Mouse (Mus musculus) C2C12 (cell line): ENCODE measurements around the gene Rft1. TPM values are rescaled to one million over a fixed set of nuclear protein-coding genes. Genes with fewer than 3 reads are reported as not detected.

ENCODE experiments used
- H3K27me3 ChIP-seq: one replicate; pipeline ENCODE4 v1.6.1; 2011; ENCODE audit not compliant: control insufficient read depth, insufficient read depth, insufficient read length
- H3K36me3 ChIP-seq: one replicate; pipeline ENCODE4 v1.6.1; 2011; ENCODE audit not compliant: control insufficient read depth, insufficient read depth
- H3K4me3 ChIP-seq: one replicate; pipeline ENCODE4 v1.5.1; 2011; ENCODE audit warnings: mild to moderate bottlenecking, control low read depth; ENCODE audit not compliant: poor library complexity, insufficient read depth, severe bottlenecking
- H3K79me2 ChIP-seq: one replicate; pipeline ENCODE4 v1.6.1; 2011; ENCODE audit not compliant: control insufficient read depth, insufficient read depth
- H3K79me3 ChIP-seq: one replicate; pipeline ENCODE4 v1.6.1; 2011; ENCODE audit warnings: low read depth, control low read depth
- H3ac ChIP-seq: one replicate; pipeline ENCODE3; 2011; ENCODE audit warnings: low read depth; ENCODE audit not compliant: control insufficient read depth, insufficient read length
- CEBPB ChIP-seq: IDR thresholded peaks from one replicate; pipeline ENCODE4 v1.6.1; 2011; ENCODE audit warnings: low read depth, mild to moderate bottlenecking, control low read depth, moderate library complexity
- CTCF ChIP-seq: IDR thresholded peaks from one replicate; pipeline ENCODE4 v1.5.1; 2011; ENCODE audit not compliant: control insufficient read depth, insufficient read depth, insufficient read length
- FOSL1 ChIP-seq: IDR thresholded peaks from one replicate; pipeline ENCODE4 v1.8.0; 2011; ENCODE audit warnings: mild to moderate bottlenecking, low read length; ENCODE audit not compliant: poor library complexity, insufficient read depth, severe bottlenecking
- MAX ChIP-seq: IDR thresholded peaks from one replicate; pipeline ENCODE4 v1.6.1; 2011; ENCODE audit warnings: mild to moderate bottlenecking, control low read depth
- MYOD1 ChIP-seq: IDR thresholded peaks from one replicate; pipeline ENCODE4 v1.6.1; 2011; ENCODE audit warnings: low read depth; ENCODE audit not compliant: control insufficient read depth, insufficient read length
- MYOG ChIP-seq: IDR thresholded peaks from one replicate; pipeline ENCODE4 v1.6.1; 2011; ENCODE audit not compliant: control insufficient read depth, insufficient read length; ENCODE audit errors: extremely low read depth
- USF1 ChIP-seq: IDR thresholded peaks from one replicate; pipeline ENCODE4 v1.6.1; 2011; ENCODE audit warnings: low read depth, mild to moderate bottlenecking, control low read depth, moderate library complexity
- long read RNA-seq, 2 experiments: library from polyadenylated mRNA; unstranded; transcript quantifications; one replicate each; pipeline ENCODE4 v2.0.0; 2019 to 2020
- polyA plus RNA-seq: library from polyadenylated mRNA; unstranded; fragments of >200 nt; fragmentation: generic; extraction: Trizol; gene quantifications from one replicate; pipeline ENCODE4 v1.2.1, GENCODE M21; 2012; ENCODE audit warnings: missing spikeins

The Rft1 gene
- 13.4 TPM for polyA plus RNA-seq
- long read RNA-seq, experiment 1, transcript Rft1-201 (13 exons, 2,387 nt): major isoform, 15 of 27 reads
- long read RNA-seq, experiment 1, partial matches to known transcripts: 3 of 27 reads
- long read RNA-seq, experiment 1, other reads (novel, unspliced or antisense): 7 of 27 reads
- long read RNA-seq, experiment 2, transcript Rft1-207 (13 exons, 2,347 nt): minor isoform, 9 of 150 reads
- long read RNA-seq, experiment 2, transcript Rft1-201 (13 exons, 2,387 nt): major isoform, 107 of 150 reads
- long read RNA-seq, experiment 2, partial matches to known transcripts: 2 of 150 reads
- long read RNA-seq, experiment 2, other reads (novel, unspliced or antisense): 32 of 150 reads

DNA sequence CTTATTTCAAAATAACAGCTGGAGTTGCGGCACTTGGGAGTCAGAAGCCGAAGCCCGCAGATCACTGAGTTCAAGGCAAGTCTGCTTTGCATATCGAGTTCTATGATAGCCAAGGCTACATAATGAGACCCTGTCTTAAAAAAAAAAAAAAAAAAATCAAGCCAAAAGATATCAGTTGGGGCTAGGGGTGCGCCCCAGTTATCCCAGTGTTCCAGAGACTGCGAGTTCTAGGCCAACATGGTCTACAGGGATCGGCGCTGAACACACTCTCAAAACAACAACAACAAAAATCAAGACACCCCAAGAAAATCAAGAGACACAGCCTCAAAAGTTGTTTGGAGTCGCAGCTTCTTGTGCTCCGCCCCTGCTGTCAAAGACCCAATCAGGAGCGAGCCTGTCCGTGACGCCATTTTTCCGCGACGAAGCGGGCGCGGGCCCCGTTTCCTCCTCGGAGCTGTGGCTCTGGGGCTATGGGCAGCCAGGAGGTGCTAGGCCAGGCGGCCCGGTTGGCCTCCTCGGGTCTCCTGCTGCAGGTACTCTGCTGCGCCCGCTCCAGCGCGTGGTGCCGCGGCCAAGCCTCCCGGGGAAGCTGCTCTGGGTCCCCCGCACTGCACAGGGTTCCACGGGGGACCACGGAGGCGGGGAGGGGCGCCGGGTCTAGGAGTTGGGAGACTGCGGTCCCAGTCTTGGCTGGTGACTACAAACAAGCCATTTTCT lies at the start of gene Rft1:
Gene Rft1 (plus strand): TSS at position 418 of the 717 bp plus-strand sequence.
- peaks cover 11% of the 10 kb centered on the region for H3K79me2 ChIP-seq
- no peaks in the 10 kb centered on the region for H3K27me3 ChIP-seq
- H3K36me3 ChIP-seq: peaks cover 9% of the 10 kb centered on the region
- H3ac ChIP-seq: peak within 1 kb of the TSS; percentile 75
- H3K79me3 ChIP-seq: peaks cover 3% of the 10 kb centered on the region
- peak; percentile 16 for TF ChIP-seq MAX
- TF ChIP-seq CEBPB: no peak
- H3K4me3 ChIP-seq: peak within 1 kb of the TSS; percentile 65

DNA sequence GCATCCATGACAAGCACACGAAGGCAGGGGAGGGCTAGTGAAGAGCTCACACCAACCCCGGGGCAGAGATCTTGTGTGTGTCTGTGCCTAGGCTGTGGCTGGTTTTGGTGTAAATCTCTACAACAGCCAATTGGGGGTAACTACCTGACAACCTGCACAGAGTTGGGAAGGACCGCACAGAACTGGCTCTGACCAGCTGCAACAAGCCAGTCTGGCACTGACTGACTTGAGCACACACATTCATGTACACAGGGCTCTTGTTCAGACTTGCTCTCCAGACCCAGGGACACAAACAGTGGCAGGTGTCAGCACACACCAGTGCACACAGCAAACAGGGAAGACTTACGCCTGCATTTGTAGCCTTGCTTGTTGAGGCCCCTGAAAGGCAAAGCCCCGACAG lies 47.3 kb upstream of the Rft1 start:
- Histone ChIP-seq H3K27me3 (no peaks in the 10 kb centered on the region), H3ac (no peak overlapping the region), H3K4me3 (no peak overlapping the region), H3K36me3 (peaks cover 28% of the 10 kb centered on the region), H3K79me2 (peaks cover 12% of the 10 kb centered on the region), H3K79me3 (peaks cover 2% of the 10 kb centered on the region)
- no peak for TF ChIP-seq CEBPB
- TF ChIP-seq MYOG: no peak
- TF ChIP-seq CTCF: no peak
- no peak for TF ChIP-seq USF1
- no peak for TF ChIP-seq FOSL1
- no peak for TF ChIP-seq MAX
- TF ChIP-seq MYOD1: no peak

DNA sequence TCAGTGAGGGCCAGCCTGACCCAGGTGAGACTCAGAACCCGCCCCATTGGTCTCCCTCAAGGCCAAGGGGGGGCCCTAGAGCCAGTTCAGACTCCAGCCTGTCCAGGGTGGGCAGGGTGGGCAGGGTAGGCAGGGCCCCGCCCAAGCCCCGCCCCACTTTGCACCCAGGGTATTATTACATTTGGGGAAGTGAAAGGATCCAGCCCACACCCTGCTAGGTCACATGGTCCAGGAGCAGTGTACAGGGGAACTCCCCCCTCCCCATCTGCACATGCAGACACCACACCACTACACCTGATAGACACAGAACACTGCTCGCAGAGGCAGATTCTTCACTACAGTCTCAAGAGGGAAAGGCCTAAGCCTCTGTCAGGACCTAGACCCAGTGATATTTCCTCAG lies 46.5 kb upstream of the Rft1 start:
- Histone ChIP-seq H3K79me2 (peaks cover 21% of the 10 kb centered on the region), H3K36me3 (peaks cover 19% of the 10 kb centered on the region), H3ac (no peak overlapping the region), H3K4me3 (no peak overlapping the region), H3K27me3 (no peaks in the 10 kb centered on the region), H3K79me3 (peaks cover 2% of the 10 kb centered on the region)
- no peak for TF ChIP-seq FOSL1
- TF ChIP-seq MYOD1: no peak
- TF ChIP-seq CTCF: no peak
- TF ChIP-seq CEBPB: no peak
- TF ChIP-seq USF1: no peak
- no peak for TF ChIP-seq MAX
- TF ChIP-seq MYOG: no peak

DNA sequence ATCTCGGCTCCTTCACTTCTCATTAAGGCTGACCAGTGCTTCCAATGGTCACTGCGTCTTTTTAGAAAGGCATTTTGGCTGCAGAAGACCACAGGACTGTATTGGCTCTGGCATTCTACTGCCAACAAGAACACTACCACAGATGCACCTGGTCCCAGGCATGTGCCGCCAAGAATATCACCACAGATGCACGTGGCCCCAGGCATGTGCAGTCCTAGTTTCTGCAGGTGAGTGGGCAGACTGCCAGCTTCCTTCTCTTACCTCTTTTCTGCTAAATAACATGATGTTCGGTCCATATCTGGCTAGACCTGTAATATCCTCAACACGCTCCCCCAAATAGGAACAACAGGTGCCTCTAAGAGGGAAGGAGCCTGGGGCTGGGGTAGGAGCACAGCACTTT lies 46.0 kb upstream of the Rft1 start:
- no peak overlapping the region for H3ac ChIP-seq
- no peaks in the 10 kb centered on the region for H3K27me3 ChIP-seq
- no peak for TF ChIP-seq MAX
- no peak for TF ChIP-seq CTCF
- TF ChIP-seq MYOG: no peak
- TF ChIP-seq USF1: no peak
- no peak for TF ChIP-seq MYOD1
- peaks cover 2% of the 10 kb centered on the region for H3K79me3 ChIP-seq
- H3K36me3 ChIP-seq: peaks cover 17% of the 10 kb centered on the region
- no peak overlapping the region for H3K4me3 ChIP-seq
- H3K79me2 ChIP-seq: peaks cover 21% of the 10 kb centered on the region

DNA sequence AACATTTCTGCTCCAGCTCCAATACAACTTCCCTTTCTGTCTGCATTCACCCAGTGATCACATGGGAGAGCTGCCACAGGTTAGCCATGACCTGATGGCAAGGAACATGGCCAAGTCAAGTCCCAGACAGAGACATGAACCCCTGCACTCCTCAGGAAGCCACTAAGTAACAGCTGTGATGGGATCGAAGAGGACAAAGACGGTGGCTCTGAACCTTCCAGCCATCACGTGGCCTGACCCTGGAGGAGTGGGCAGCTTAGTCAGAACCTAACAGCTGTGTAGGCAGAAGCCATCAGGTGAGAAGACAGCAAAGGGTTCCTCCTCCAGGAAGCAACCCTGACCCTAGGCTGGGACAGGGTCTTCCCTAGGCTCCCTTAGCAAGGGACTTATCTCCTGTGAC lies 44.7 kb upstream of the Rft1 start:
- peaks cover 17% of the 10 kb centered on the region for H3K36me3 ChIP-seq
- H3K27me3 ChIP-seq: no peaks in the 10 kb centered on the region
- peaks cover 5% of the 10 kb centered on the region for H3K79me3 ChIP-seq
- H3K79me2 ChIP-seq: peaks cover 21% of the 10 kb centered on the region
- no peak overlapping the region for H3ac ChIP-seq
- TF ChIP-seq MAX (no peak), MYOG (no peak), CTCF (no peak), USF1 (no peak), FOSL1 (no peak), CEBPB (no peak), MYOD1 (no peak)
- no peak overlapping the region for H3K4me3 ChIP-seq

DNA sequence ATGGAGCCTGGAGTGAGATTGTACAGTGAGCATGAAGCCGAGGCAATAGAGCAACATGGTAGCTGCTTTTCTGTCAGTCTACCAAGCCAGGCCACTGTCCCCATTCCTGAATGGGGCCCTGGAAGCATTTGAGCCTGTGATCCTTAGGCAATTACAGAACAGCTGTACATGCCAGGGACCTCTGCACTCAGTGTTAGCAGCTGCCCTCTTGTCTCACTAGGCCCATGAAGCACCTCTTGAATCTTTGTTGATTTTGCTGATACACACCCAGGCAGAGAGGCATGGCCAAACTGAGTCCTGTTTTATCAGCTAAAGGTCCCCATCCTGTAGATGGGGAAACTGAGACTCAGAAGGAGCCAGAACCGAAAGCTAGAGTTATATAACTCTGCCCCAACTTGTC lies 43.9 kb upstream of the Rft1 start:
- Histone ChIP-seq H3K27me3 (no peaks in the 10 kb centered on the region), H3K4me3 (no peak overlapping the region), H3ac (no peak overlapping the region), H3K79me2 (peaks cover 25% of the 10 kb centered on the region), H3K79me3 (peaks cover 5% of the 10 kb centered on the region), H3K36me3 (peaks cover 17% of the 10 kb centered on the region)
- no peak for TF ChIP-seq CTCF
- TF ChIP-seq USF1: no peak
- TF ChIP-seq MAX: no peak
- TF ChIP-seq MYOG: no peak
- no peak for TF ChIP-seq CEBPB
- no peak for TF ChIP-seq FOSL1
- TF ChIP-seq MYOD1: no peak
